8 mouse cellular contexts compared by ENCODE assay signal in genomic region chr8:121585159-121585825, GRCm38 (mm10). TPM values are rescaled to one million over a fixed set of nuclear protein-coding genes. Genes with fewer than 3 reads are reported as not detected.
A peak's percentile ranks its signal among the peaks of the same experiment; 100 is the strongest.
DNase-seq lines count a peak whose midpoint lies in the region; ATAC-seq lines count a peak whose summit lies in the region.

No protein-coding gene starts in this region.

- H3K9ac ChIP-seq in kidney, embryonic 15.5 days, result peak overlapping the region; percentile 63

- DNase-seq in B cell, adult 2 months, result peak; percentile 99
- peak; percentile 100 for DNase-seq in brain, adult 2 months (ENCODE audit: low read depth, low spot score)
- peak; percentile 99 for DNase-seq in heart, embryonic 10.5 days (ENCODE audit: low spot score)
- peak; percentile 99 for DNase-seq in liver
- peak; percentile 99 for DNase-seq in spleen, postnatal 4 days (ENCODE audit: low spot score in 2 of 2)

- H3K4me2 ChIP-seq in kidney, embryonic 15.5 days, result peak overlapping the region; percentile 82

- H3K36me3 ChIP-seq in heart, embryonic 10.5 days, result no peaks in the 10 kb centered on the region
- H3K36me3 ChIP-seq in kidney, embryonic 15.5 days, result no peaks in the 10 kb centered on the region

- H3K27me3 ChIP-seq in heart, embryonic 10.5 days (ENCODE audit: insufficient read depth, poor library complexity, severe bottlenecking), result no peaks in the 10 kb centered on the region
- H3K27me3 ChIP-seq in kidney, embryonic 15.5 days, result 0 out of 2 replicates have a peak, but pooled peaks cover 5% of the 10 kb centered on the region

- peak overlapping the region; percentile 74 for H3K4me3 ChIP-seq in heart, embryonic 10.5 days
- peak overlapping the region; percentile 63 for H3K4me3 ChIP-seq in kidney, embryonic 15.5 days (replicated peaks)

- peak overlapping the region; percentile 89 for H3K27ac ChIP-seq in heart, embryonic 10.5 days
- peak overlapping the region; percentile 30; the same call in 1 of the 2 replicates for H3K27ac ChIP-seq in kidney, embryonic 15.5 days

- WGBS in heart, embryonic 10.5 days, result 1% methylated on average over 47 of the region's 47 CpGs
- 1% methylated on average over 47 of the region's 47 CpGs for WGBS in kidney, embryonic 15.5 days

- H3K4me1 ChIP-seq in heart, embryonic 10.5 days, result peaks cover 18% of the 10 kb centered on the region
- H3K4me1 ChIP-seq in kidney, embryonic 15.5 days, result peaks cover 12% of the 10 kb centered on the region

- no peaks in the 10 kb centered on the region for H3K9me3 ChIP-seq in heart, embryonic 10.5 days
- no peaks in the 10 kb centered on the region for H3K9me3 ChIP-seq in kidney, embryonic 15.5 days (replicated peaks)

- ATAC-seq in erythroblast, adult 5-6 weeks (replicated peaks; ENCODE audit: low FRiP score, poor library complexity, severe bottlenecking), result peak; percentile 85
- ATAC-seq in kidney, embryonic 15.5 days (replicated peaks; ENCODE audit: low FRiP score), result peak; percentile 95
- ATAC-seq in monocyte, adult 5-6 weeks (replicated peaks; ENCODE audit: insufficient number of reproducible peaks, low FRiP score, low TSS enrichment, poor library complexity, severe bottlenecking), result peak; percentile 89

RNA-seq across cellular contexts. Expression of gene Map1lc3b, which starts 4.9 kb away (rescaled TPM):
- 194 and 223 TPM in 2 replicates for total RNA-seq in erythroblast, adult 5-6 weeks (2015; ENCODE audit: low replicate concordance)
- total RNA-seq in erythroblast, adult 5-6 weeks (2017; ENCODE audit: low replicate concordance), result 274 and 282 TPM in 2 replicates
- 167 and 170 TPM in 2 replicates for polyA plus RNA-seq in heart, embryonic 10.5 days (2016; fragmentation: Nextera tagmentation; extraction: Ambion mirVana)
- polyA plus RNA-seq in kidney, embryonic 15.5 days (2015; fragmentation: Nextera tagmentation; extraction: Ambion mirVana), result 183 and 189 TPM in 2 replicates
- 141 to 166 TPM (median 161 TPM) in 3 replicates for total RNA-seq in monocyte, adult 5-6 weeks (2017)

RNA-seq across cellular contexts. Expression of gene Fbxo31, which starts 6.7 kb away (rescaled TPM):
- total RNA-seq in erythroblast, adult 5-6 weeks (2015; ENCODE audit: low replicate concordance), result 1.0 and 7.7 TPM in 2 replicates
- total RNA-seq in erythroblast, adult 5-6 weeks (2017; ENCODE audit: low replicate concordance), result 2.5 and 4.3 TPM in 2 replicates
- 10.9 and 17.0 TPM in 2 replicates for polyA plus RNA-seq in heart, embryonic 10.5 days (2016; fragmentation: Nextera tagmentation; extraction: Ambion mirVana)
- polyA plus RNA-seq in kidney, embryonic 15.5 days (2015; fragmentation: Nextera tagmentation; extraction: Ambion mirVana), result 16.6 and 17.5 TPM in 2 replicates
- total RNA-seq in monocyte, adult 5-6 weeks (2017), result 3.8 to 7.4 TPM (median 5.3 TPM) in 3 replicates

RNA-seq across cellular contexts. Expression of gene 1700018B08Rik, which starts 41.2 kb away (rescaled TPM):
- total RNA-seq in erythroblast, adult 5-6 weeks (2015; ENCODE audit: low replicate concordance), result not detected in 2 replicates
- not detected in 2 replicates for total RNA-seq in erythroblast, adult 5-6 weeks (2017; ENCODE audit: low replicate concordance)
- not detected in 2 replicates for polyA plus RNA-seq in heart, embryonic 10.5 days (2016; fragmentation: Nextera tagmentation; extraction: Ambion mirVana)
- polyA plus RNA-seq in kidney, embryonic 15.5 days (2015; fragmentation: Nextera tagmentation; extraction: Ambion mirVana), result not detected in 2 replicates
- total RNA-seq in monocyte, adult 5-6 weeks (2017), result not detected in 3 replicates

Comparison
In these comparisons a context has a peak if more than half of its experiments do, and no peak if none do; other contexts are left out.
1. Peak in every context shown above with its lines: DNase-seq, ATAC-seq, H3K4me3 ChIP-seq and H3K27ac ChIP-seq.